Mouse (Mus musculus) cerebellum, postnatal 10 days (tissue): ENCODE measurements around the gene Emilin3.
A peak's percentile ranks its signal among the peaks of the same experiment; 100 is the strongest.

Experiments
- DNase-seq, 2 experiments: peaks; one replicate each; pipeline ENCODE4 v3.0.0; 2021; ENCODE audit warnings: mixed read lengths in 2 of 2

The Emilin3 gene

GRCm38 (mm10) chr2:160915821-160916610 lies 3.9 kb upstream of the Emilin3 start:
- DNase-seq, result peak in 1 of 2 experiments; percentile 61

GRCm38 (mm10) chr2:160914656-160915055 lies 2.5 kb upstream of the Emilin3 start:
- peak in 1 of 2 experiments; percentile 50 for DNase-seq

- peak; percentile 50 to 60 for DNase-seq
Observed at GRCm38 (mm10) chr2:160911558-160912201, 448 bp downstream of the Emilin3 start.

GRCm38 (mm10) chr2:160910633-160911032 lies 1.5 kb downstream of the Emilin3 start:
- no peak for DNase-seq

- DNase-seq, result peak; percentile 46 to 60
Observed at GRCm38 (mm10) chr2:160908607-160909006, 3.5 kb downstream of the Emilin3 start.

- peak; percentile 87 to 92 for DNase-seq
Observed at GRCm38 (mm10) chr2:160906101-160906500, 6.0 kb downstream of the Emilin3 start.

GRCm38 (mm10) chr2:160905301-160905700 lies 6.8 kb downstream of the Emilin3 start:
- no peak for DNase-seq

GRCm38 (mm10) chr2:160901656-160902412 lies 10.3 kb downstream of the Emilin3 start:
- DNase-seq, result peak in 1 of 2 experiments; percentile 73

GRCm38 (mm10) chr2:160891697-160892096 lies 20.4 kb downstream of the Emilin3 start:
- DNase-seq, result no peak

GRCm38 (mm10) chr2:160891045-160891444 lies 21.1 kb downstream of the Emilin3 start:
- no peak for DNase-seq

GRCm38 (mm10) chr2:160887859-160888258 lies 24.3 kb downstream of the Emilin3 start:
- peak; percentile 64 to 66 for DNase-seq

GRCm38 (mm10) chr2:160887284-160887683 lies 24.8 kb downstream of the Emilin3 start:
- DNase-seq, result peak; percentile 93 to 94

- no peak for DNase-seq
Observed at GRCm38 (mm10) chr2:160886221-160886620, 25.9 kb downstream of the Emilin3 start.

- peak; percentile 73 to 81 for DNase-seq
Observed at GRCm38 (mm10) chr2:160884830-160885229, 27.3 kb downstream of the Emilin3 start.

GRCm38 (mm10) chr2:160883912-160884311 lies 28.2 kb downstream of the Emilin3 start:
- DNase-seq, result peak in 1 of 2 experiments; percentile 49

- peak; percentile 81 to 88 for DNase-seq
Observed at GRCm38 (mm10) chr2:160882436-160882835, 29.7 kb downstream of the Emilin3 start.

GRCm38 (mm10) chr2:160881462-160882101 lies 30.5 kb downstream of the Emilin3 start:
- no peak for DNase-seq

- DNase-seq, result peak in 1 of 2 experiments; percentile 44
Observed at GRCm38 (mm10) chr2:160880453-160881195, 31.5 kb downstream of the Emilin3 start, which contains the start of gene Lpin3. Gene Lpin3 (plus strand): TSS chr2:160880670.

GRCm38 (mm10) chr2:160876115-160876514 lies 36.0 kb downstream of the Emilin3 start:
- peak; percentile 24 to 45 for DNase-seq

GRCm38 (mm10) chr2:160874231-160874877 lies 37.8 kb downstream of the Emilin3 start:
- no peak for DNase-seq

- DNase-seq, result peak; percentile 96 to 98
Observed at GRCm38 (mm10) chr2:160872890-160873382, 39.2 kb downstream of the Emilin3 start, which contains the start of gene Zhx3. Gene Zhx3 (minus strand): TSS chr2:160872998.
